Mouse (Mus musculus) intestine, postnatal 0 days (tissue): ENCODE data around the gene Tent5b. TPM values are rescaled to one million over a fixed set of nuclear protein-coding genes. Genes with fewer than 3 reads are reported as not detected.
A peak's percentile ranks its signal among the peaks of the same experiment; 100 is the strongest.

ENCODE experiments used
- ATAC-seq: fragments of 200-750 bp; cut with Nextera tagmentation; 2 replicates; pipeline ENCODE4 v1.8.0; 2017; ENCODE audit warnings: mild to moderate bottlenecking, moderate TSS enrichment, moderate library complexity
- H3K27ac ChIP-seq: fragments of 300-500 bp; sonication (generic); 2 replicates; pipeline ENCODE4 v1.5.1; 2014; ENCODE audit warnings: mild to moderate bottlenecking, low read depth, low read length, moderate library complexity
- H3K27me3 ChIP-seq: fragments of 300-500 bp; sonication (generic); replicated peaks from 2 replicates; pipeline ENCODE4 v1.6.1; 2014; ENCODE audit warnings: low read length, mixed read lengths; ENCODE audit not compliant: control insufficient read depth, insufficient read depth
- H3K36me3 ChIP-seq: fragments of 300-500 bp; sonication (generic); 2 replicates; pipeline ENCODE4 v1.6.1; 2014; ENCODE audit warnings: mild to moderate bottlenecking, moderate library complexity; ENCODE audit not compliant: control insufficient read depth, insufficient read depth
- H3K4me1 ChIP-seq: fragments of 300-500 bp; sonication (generic); replicated peaks from 2 replicates; pipeline ENCODE4 v1.6.1; 2014; ENCODE audit warnings: antibody characterized with exemption, low read length, mixed read lengths; ENCODE audit not compliant: control insufficient read depth, insufficient read depth
- H3K4me2 ChIP-seq: fragments of 300-500 bp; sonication (generic); replicated peaks from 2 replicates; pipeline ENCODE4 v1.6.1; 2014; ENCODE audit warnings: low read depth, mild to moderate bottlenecking, moderate library complexity
- H3K4me3 ChIP-seq: fragments of 300-500 bp; sonication (generic); 2 replicates; pipeline ENCODE4 v1.5.1; 2014; ENCODE audit warnings: low read depth, low read length
- H3K9ac ChIP-seq: fragments of 300-500 bp; sonication (generic); 2 replicates; pipeline ENCODE4 v1.6.1; 2014; ENCODE audit warnings: mild to moderate bottlenecking, low read depth, low read length
- H3K9me3 ChIP-seq: fragments of 300-500 bp; sonication (generic); 2 replicates; pipeline ENCODE4 v1.6.1; 2016; ENCODE audit warnings: mixed run types; ENCODE audit not compliant: control insufficient read depth
- CTCF ChIP-seq: sonication (generic); IDR thresholded peaks from 2 replicates; pipeline ENCODE4 v1.5.1; 2016; ENCODE audit warnings: low read depth, mild to moderate bottlenecking, control low read depth, antibody characterized with exemption, moderate library complexity
- WGBS: fragments of 180-500 bp; shearing (Covaris S2); extraction: QIAGEN DNeasy Blood & Tissue Kit; methylation state at CpG from one replicate; pipeline ENCODE4 v1.1.7; 2014; 5-methylcytosine and 5-hydroxymethylcytosine counted together
- polyA plus RNA-seq: library from polyadenylated mRNA; unstranded; fragments of >200 nt; fragmentation: Nextera tagmentation; extraction: Ambion mirVana; gene quantifications from 2 replicates; pipeline ENCODE4 v1.2.1, GENCODE M21; 2015

The Tent5b gene
- polyA plus RNA-seq: 1.3 and 1.8 TPM in 2 replicates

DNA sequence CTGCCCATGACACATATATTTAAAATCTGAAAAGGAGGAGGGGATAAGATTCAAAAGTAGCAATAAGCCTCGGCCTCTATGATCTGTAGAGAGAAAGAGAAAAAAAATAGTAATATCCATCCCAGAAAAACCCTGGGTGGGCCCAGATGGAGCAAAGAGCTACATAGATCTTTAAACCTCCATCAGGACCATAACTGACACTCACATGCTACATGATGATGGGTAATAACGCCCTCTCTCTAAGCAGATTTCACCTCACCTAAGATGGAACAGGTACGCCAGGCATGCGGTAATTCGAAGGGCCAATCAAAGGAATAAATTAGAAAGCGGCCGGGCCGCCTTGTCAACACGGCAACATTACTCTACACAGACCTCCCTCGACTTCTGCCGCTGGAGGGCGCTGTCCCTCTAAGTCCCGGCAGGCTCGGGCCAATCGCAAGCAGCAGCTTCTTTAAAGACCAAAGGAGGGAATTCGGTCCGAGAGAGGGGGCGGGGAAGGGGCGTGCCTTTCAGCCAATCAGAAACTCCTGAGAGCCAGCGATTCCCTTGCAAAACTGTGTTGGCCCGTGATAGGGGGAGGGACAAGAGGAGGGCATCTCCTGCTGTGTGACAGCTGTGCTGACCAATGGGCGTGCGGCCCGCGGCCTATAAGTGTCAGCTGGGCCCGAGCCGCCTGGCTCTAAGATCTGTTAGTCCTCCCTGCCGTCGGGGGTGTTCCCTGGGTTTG, at the start of gene Tent5b:
Tent5b (plus strand) TSS at position 675 of the 727 bp plus-strand sequence.
- H3K36me3 ChIP-seq: no peaks in the 10 kb centered on the region
- WGBS: 2% methylated on average over 29 of the region's 29 CpGs
- peak; percentile 98 for ATAC-seq
- peak; percentile 97 for TF ChIP-seq CTCF
- H3K4me2 ChIP-seq: peak within 1 kb of the TSS; percentile 68
- H3K9me3 ChIP-seq: no peaks in the 10 kb centered on the region
- H3K4me3 ChIP-seq: peak within 1 kb of the TSS; percentile 42
- no peak within 1 kb of the TSS for H3K27ac ChIP-seq
- peak within 1 kb of the TSS; percentile 45; the same call in 1 of the 2 replicates for H3K9ac ChIP-seq
- H3K4me1 ChIP-seq: no peaks in the 10 kb centered on the region
- peaks cover 23% of the 10 kb centered on the region for H3K27me3 ChIP-seq

DNA sequence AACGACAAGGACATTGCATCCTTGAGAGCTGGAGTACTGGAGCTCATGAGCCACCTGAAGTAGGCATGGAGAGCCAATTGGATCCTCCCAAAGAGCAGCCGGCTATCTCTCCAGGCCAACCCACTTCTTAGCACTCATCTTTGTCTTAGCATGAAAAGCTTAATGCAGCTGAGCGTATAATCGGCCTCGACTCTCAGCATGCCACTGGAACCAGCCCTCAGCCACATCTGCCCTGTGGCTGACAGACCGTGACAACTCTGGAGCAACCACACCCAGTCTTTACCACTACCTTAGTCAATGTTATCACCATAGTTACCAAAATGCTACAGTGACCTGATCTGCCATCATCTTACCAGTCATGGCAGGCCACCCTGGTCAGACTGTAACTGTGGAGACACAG, 48.4 kb upstream of the Tent5b start:
- Histone ChIP-seq H3K36me3 (no peaks in the 10 kb centered on the region), H3K27me3 (no peaks in the 10 kb centered on the region), H3K27ac (no peak overlapping the region), H3K9me3 (no peaks in the 10 kb centered on the region), H3K4me2 (no peak overlapping the region), H3K4me1 (no peaks in the 10 kb centered on the region), H3K4me3 (no peak overlapping the region), H3K9ac (no peak overlapping the region)
- ATAC-seq: no peak
- TF ChIP-seq CTCF: no peak
- 77% methylated on average over 6 of the region's 6 CpGs for WGBS

DNA sequence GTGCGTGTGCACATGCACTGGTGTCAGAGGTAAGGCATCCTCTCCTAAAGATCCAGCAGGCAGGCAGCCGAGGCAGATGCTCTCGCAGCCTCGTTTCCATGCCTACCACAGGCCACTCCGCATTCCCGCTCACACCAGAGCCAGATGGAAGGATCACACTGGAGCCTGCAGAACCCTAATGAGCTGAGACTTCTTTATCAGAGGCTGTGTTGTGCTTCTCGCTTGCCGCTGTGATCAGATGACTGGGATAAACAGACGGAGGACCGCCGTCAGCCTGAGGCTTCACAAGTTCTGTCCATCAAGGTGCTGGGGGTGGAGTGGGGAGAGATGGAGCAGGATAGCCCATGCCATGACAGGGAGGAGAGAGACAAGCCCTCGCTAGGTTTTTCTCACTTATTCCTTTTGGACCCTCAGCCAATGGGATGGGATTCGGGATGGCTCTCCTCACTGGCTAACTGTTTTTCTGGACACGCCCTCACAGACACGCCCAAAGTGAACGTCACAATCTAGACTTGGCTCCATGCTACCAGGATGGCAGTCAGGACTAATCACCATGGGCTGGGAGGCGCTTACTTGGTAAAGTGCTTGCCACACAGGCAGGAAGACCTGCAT, 47.3 kb upstream of the Tent5b start:
- no peak for TF ChIP-seq CTCF
- WGBS: 25% methylated on average over 17 of the region's 17 CpGs
- Histone ChIP-seq H3K27me3 (no peaks in the 10 kb centered on the region), H3K9ac (no peak overlapping the region), H3K4me3 (no peak overlapping the region), H3K27ac (no peak overlapping the region), H3K4me2 (no peak overlapping the region), H3K4me1 (no peaks in the 10 kb centered on the region), H3K9me3 (no peaks in the 10 kb centered on the region), H3K36me3 (no peaks in the 10 kb centered on the region)
- ATAC-seq: peak; percentile 38; the same call in 1 of the 2 replicates

GRCm38 (mm10) chr4:133435921-133436320, 44.0 kb upstream of the Tent5b start:
- 92% methylated on average over 11 of the region's 11 CpGs for WGBS
- H3K27ac ChIP-seq: no peak overlapping the region
- H3K4me1 ChIP-seq: peaks cover 9% of the 10 kb centered on the region; the same call in 1 of the 2 replicates

DNA sequence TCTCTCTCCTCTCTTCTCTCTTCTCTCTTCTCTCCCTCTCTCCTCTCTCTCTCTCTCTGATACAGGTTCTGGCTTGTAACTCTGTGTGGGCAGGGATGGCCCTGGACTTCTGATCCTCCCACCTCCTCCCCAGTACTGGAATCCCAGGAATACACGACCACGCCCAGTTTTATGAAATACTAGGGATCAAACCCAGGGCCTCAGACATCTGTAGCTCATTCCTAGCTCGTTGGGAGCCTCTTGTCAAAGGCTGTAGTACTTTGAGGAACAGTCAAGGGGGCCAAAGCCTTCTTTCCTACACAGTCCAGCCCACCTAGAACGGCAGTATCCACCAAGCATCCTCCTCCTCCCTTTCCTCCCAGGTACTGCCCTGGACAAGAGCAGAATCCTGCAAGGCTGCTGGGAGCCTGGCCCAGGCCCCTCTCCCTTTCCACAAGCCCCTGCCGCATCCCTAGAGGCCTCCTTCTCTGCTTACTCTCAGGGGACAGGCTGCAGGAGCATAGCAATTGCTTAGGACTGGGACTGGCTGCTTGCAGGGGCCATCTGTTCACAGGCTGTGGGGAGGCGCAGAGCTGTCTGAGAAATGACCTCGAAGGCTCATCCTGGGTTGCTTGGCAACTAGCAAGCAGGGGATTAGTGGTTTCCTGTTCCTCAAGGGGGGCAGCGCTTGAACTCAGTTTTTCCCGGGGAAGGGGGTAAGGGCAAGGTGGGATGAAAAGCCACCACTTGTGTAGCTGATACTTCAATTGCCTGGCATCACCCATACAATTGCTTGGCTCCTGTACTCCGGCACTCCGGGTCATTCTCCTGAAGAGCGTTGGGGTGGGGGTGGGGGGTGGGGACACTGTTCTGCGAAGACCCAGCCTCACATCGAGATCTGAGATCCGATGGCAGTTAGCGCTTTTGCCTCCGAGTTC, 40.2 kb upstream of the Tent5b start:
- H3K4me3 ChIP-seq: peak overlapping the region; percentile 2; the same call in 1 of the 2 replicates
- 0 out of 2 replicates have a peak, but pooled peaks have one; percentile 23 for ATAC-seq
- peak overlapping the region; percentile 34; the same call in 1 of the 2 replicates for H3K9ac ChIP-seq

More at GRCm38 (mm10) chr4:133435921-133436320, 44.0 kb upstream of the Tent5b start:
- H3K9me3 ChIP-seq: no peaks in the 10 kb centered on the region
- ATAC-seq: no peak
- no peaks in the 10 kb centered on the region for H3K27me3 ChIP-seq
- no peak overlapping the region for H3K4me2 ChIP-seq
- H3K9ac ChIP-seq: no peak overlapping the region
- H3K4me3 ChIP-seq: no peak overlapping the region
- TF ChIP-seq CTCF: no peak
- no peaks in the 10 kb centered on the region for H3K36me3 ChIP-seq

More for the DNA sequence above, 40.2 kb upstream of the Tent5b start:
- Histone ChIP-seq H3K4me2 (peak overlapping the region; percentile 57), H3K27me3 (no peaks in the 10 kb centered on the region), H3K36me3 (no peaks in the 10 kb centered on the region), H3K9me3 (no peaks in the 10 kb centered on the region), H3K4me1 (peaks cover 9% of the 10 kb centered on the region; the same call in 1 of the 2 replicates), H3K27ac (peak overlapping the region; percentile 77)
- WGBS: 3% methylated on average over 17 of the region's 17 CpGs
- no peak for TF ChIP-seq CTCF
